Mouse (Mus musculus): ENCODE results near the gene Prpf19. TPM values are rescaled to one million over a fixed set of nuclear protein-coding genes. Genes with fewer than 3 reads are reported as not detected.

The Prpf19 gene
- total RNA-seq (2017): 74.0 to 103 TPM (median 96.6 TPM) in 3 replicates

GRCm38 (mm10) chr19:10895016-10895528 is at the start of gene Prpf19:
TSS of gene Prpf19 (plus strand) at chr19:10895231.
- ATAC-seq (replicated peaks; ENCODE audit: insufficient number of reproducible peaks, low FRiP score, low TSS enrichment, poor library complexity, severe bottlenecking): peak; percentile 99

DNA sequence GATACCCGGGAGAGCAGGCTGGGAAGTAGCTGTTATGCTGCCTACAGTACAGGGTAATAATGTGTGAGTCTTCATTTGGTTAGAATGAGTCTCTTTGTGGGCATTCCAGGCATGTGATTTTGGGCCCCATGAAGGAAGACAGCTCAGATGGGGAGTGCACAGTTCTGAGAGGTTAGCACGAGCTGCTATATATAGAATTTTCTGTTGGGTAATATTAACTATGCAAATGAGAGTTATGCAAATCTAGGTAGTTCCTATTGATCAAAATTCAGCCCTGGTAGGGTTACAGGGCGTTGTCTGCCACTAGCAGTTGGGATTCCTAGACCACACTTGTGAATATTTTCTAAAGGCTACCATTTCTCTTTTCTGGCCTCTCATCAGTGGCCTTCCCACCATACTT is 49.6 kb upstream of the Prpf19 start:
- ATAC-seq (replicated peaks; ENCODE audit: insufficient number of reproducible peaks, low FRiP score, low TSS enrichment, poor library complexity, severe bottlenecking): 0 out of 2 replicates have a peak, but pooled peaks have one; percentile 4

- ATAC-seq (replicated peaks; ENCODE audit: insufficient number of reproducible peaks, low FRiP score, low TSS enrichment, poor library complexity, severe bottlenecking): no peak
Observed at GRCm38 (mm10) chr19:10846150-10846549, 48.9 kb upstream of the Prpf19 start.

DNA sequence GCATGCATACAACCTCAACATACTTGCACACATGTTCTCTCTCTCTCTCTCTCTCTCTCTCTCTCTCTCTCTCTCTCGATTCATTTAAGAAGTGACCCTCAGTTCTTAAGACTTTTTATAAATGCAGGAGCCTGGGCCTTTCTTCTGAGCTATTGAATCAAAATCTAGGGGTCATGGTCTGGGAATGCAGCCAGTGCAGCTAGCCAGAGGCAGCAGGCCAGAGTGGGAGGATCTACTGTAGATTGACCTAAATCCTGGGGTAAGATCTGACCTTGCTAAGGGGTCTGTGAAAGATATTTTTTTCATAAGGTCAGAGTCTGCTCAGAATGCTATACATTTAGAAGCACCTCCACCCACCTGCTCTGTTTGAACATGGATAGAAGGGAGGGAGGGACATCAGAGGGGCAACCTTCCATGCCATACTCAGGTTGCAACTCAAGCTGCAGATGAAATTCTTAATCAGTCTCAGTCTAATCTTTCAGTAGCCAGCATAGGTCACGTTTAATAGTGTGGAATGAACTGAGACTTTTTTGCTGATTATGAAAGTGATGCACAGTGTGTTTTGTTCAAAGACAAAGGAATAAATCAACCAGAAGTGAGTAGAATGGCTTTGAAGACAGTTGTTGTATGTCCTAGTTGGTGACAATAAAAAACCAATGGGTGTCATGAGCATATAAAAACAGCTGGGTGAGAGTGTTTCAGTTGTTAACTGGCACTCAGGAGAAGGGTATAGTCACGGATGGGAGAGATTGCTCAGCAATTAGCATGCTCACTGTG is 47.5 kb upstream of the Prpf19 start:
- ATAC-seq (replicated peaks; ENCODE audit: insufficient number of reproducible peaks, low FRiP score, low TSS enrichment, poor library complexity, severe bottlenecking): no peak

DNA sequence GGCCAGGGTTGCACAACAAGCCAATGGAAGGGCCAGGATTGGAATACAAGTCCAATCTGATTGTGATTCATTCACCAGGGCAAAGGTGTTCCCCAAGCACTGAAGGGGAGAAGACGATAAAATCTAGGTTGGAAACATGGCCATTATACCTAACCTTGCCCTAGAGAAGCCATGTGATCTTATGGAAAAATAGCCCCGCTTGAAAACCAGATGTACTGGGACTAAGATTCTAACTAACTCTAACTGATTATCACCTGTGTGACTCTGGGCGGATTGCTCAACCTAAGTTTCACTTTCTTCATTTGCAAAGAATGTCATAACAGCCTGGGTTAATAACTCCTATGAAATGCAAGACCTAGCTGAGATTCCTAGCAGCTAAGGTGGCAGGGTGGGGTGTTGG is 39.6 kb upstream of the Prpf19 start:
- ATAC-seq (replicated peaks; ENCODE audit: insufficient number of reproducible peaks, low FRiP score, low TSS enrichment, poor library complexity, severe bottlenecking): no peak

GRCm38 (mm10) chr19:10856520-10856919 is 38.5 kb upstream of the Prpf19 start:
- ATAC-seq (replicated peaks; ENCODE audit: insufficient number of reproducible peaks, low FRiP score, low TSS enrichment, poor library complexity, severe bottlenecking): no peak

- no peak for ATAC-seq (replicated peaks; ENCODE audit: insufficient number of reproducible peaks, low FRiP score, low TSS enrichment, poor library complexity, severe bottlenecking)
Observed at GRCm38 (mm10) chr19:10860072-10860497, 34.9 kb upstream of the Prpf19 start.

GRCm38 (mm10) chr19:10866351-10866750 is 28.7 kb upstream of the Prpf19 start:
- no peak for ATAC-seq (replicated peaks; ENCODE audit: insufficient number of reproducible peaks, low FRiP score, low TSS enrichment, poor library complexity, severe bottlenecking)

DNA sequence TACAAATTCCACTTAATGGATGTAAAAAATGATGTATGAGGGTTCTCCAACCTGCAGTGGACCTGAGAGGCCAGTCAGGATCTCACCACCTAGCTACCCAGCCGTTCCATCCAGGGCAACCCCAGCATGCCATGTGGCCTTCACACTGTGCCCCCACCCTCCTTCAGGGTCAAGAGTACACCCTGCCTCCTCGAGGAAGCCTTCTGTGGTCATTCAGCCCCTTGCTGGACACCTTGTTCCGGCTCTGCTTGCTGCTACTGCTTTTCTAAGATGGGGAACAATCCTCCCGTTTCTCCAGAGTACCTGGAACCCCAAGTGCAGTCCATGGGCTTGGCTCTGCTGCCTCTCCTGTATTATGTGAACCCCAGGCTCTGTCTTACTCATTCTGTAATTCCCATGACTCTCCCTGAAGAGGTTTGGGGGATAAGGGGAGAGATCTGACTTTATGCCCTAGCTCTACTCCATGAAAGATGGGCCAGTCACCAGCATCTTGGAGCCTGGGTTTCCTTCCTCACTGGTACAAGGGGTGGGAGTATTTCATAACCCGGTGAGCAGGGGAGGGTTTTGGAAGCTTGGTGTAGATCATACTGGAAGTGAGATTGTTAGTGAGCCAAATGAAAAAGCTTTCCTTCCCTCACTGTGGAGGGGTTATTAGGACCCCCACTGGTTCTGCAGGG is 26.9 kb upstream of the Prpf19 start:
- no peak for ATAC-seq (replicated peaks; ENCODE audit: insufficient number of reproducible peaks, low FRiP score, low TSS enrichment, poor library complexity, severe bottlenecking)

- no peak for ATAC-seq (replicated peaks; ENCODE audit: insufficient number of reproducible peaks, low FRiP score, low TSS enrichment, poor library complexity, severe bottlenecking)
Observed at GRCm38 (mm10) chr19:10868623-10869141, 26.3 kb upstream of the Prpf19 start.

GRCm38 (mm10) chr19:10869241-10869885 is 25.7 kb upstream of the Prpf19 start:
- ATAC-seq (replicated peaks; ENCODE audit: insufficient number of reproducible peaks, low FRiP score, low TSS enrichment, poor library complexity, severe bottlenecking): peak; percentile 42; the same call in 1 of the 2 replicates

DNA sequence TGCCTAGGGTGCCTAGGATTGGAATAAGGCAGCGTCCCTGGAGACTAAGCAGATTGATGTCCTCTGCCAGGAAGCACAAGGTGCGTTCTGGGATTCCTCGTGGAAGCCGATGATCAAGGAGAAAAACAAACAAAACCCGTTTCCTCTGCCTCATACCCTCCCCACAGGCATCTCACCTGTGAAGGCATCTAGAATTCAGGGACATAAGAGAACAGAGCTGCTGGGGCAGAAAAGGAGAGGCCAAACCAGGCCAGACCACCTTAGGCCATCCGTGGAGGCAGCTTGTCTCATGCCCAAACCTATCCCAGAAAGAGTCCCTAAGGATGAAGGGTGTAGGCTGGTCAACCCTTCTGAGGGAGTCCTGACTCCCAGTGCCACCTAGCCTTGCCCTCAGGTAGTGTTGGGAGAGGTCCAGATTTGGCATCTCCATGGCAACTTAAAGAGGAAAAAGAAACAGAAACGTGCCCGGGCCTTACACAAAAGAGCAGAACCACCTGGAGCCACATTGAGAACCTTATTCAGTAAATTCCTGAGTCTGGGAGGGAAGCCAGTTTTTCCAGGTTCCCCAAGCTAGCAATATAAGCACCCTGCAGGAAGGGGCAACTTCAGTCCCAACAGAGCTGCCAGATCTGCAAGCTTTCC is 25.0 kb upstream of the Prpf19 start, which contains the start of gene Tmem132a:
TSS of gene Tmem132a (minus strand) at position 55 of the 642 bp plus-strand sequence.
- ATAC-seq (replicated peaks; ENCODE audit: insufficient number of reproducible peaks, low FRiP score, low TSS enrichment, poor library complexity, severe bottlenecking): no peak

GRCm38 (mm10) chr19:10870676-10871075 is 24.4 kb upstream of the Prpf19 start:
- ATAC-seq (replicated peaks; ENCODE audit: insufficient number of reproducible peaks, low FRiP score, low TSS enrichment, poor library complexity, severe bottlenecking): no peak

DNA sequence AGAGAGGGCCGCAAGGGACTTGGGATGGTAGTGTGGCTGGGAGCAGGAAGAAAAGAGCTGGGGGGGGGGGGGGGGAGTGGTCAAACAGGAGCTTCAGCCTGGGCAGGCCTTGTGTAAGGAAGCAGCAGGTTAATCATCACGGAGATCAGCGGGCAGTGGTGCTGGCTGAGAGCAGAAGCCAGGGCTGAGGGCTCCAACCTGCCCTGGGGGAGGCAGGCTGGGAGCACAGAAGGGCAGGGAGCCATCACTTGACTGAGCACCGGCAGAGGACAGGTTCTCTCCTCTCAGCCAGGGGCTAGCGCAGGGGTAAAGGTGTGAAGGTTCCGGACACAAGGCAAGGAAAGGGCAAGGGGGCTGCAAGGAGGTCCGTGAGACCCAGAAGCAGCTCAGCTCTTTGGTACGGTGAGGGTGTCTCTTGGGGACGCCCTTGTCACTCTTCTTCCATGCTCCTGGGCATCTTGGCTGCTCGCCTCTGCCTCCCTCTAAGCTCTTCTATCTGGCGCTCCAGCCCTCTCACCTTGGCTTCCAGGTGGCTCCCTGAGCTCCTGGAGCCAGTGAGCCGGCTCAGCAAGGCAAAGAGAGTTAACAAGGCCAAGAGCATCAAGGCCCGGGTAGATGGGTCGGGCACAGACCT is 23.6 kb upstream of the Prpf19 start:
- ATAC-seq (replicated peaks; ENCODE audit: insufficient number of reproducible peaks, low FRiP score, low TSS enrichment, poor library complexity, severe bottlenecking): no peak

GRCm38 (mm10) chr19:10878201-10878837 is 16.7 kb upstream of the Prpf19 start:
- no peak for ATAC-seq (replicated peaks; ENCODE audit: insufficient number of reproducible peaks, low FRiP score, low TSS enrichment, poor library complexity, severe bottlenecking)

DNA sequence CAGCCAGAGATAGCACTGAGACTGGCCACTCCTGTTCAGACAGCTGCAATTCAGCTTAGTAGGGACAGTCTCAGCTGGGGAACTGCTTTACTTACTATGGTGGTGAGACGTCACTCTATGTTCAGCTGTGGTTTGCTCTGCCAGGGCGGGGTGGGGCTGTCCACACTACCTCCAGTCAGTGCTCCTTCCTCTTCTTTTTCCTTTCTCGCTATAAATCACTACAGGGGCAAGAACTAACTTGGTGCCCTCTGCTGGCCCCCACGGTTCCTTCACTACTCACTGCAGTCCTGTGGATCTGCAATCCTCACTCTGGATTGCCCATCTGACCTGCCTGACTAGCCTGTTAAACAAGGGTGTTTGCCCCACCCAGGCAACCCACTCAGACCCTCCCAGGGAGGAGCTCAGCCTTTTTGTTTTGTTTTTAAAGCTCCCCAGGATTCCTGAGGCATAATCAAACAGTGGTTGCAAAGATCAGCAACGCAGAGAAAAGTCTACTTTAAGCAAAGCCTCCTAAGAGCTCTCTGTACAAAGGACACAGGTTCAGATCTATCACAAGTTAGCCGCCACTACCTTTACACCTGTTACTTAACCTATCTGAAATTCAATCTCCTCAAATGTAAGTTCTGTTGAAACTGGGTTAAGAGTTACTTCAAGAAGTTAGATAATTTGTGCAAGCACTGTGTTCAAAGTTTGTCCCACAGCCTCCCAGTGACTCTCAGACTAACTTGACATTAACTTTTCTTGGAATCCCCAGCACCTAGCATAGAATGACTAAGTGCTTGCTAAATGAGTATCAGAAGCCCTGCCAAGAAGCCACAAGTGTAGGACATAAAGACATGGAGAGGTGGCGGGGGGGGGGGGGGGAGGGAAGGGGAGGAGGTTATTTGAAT is 14.7 kb upstream of the Prpf19 start:
- ATAC-seq (replicated peaks; ENCODE audit: insufficient number of reproducible peaks, low FRiP score, low TSS enrichment, poor library complexity, severe bottlenecking): peak; percentile 94

DNA sequence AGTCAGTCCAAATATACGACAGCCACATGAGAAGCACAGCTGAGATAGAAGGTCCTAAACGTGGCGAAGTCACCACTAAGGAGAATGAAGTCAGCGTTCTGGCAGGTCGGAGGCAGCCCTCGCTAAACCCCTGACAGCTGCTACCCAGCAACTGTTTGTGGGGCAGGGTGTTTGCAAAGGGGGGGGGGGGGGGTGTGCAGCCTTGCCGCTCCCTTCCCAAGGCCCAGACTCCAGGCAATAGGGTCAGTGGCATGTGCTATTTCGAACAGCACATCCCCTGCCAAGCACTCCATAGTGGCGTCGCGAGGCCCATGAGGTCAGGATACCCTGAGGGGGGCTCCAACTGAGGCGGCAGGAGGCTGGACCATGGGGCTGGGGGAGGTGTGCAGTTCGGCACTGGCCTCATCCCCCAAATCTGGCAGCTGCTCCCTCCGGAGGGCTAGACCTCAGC is 14.0 kb upstream of the Prpf19 start:
- no peak for ATAC-seq (replicated peaks; ENCODE audit: insufficient number of reproducible peaks, low FRiP score, low TSS enrichment, poor library complexity, severe bottlenecking)

Measured in monocyte, adult 5-6 weeks (primary cell).